Mouse (Mus musculus) ES-E14 (cell line): ENCODE data around the gene Bglap2.
"Not testable (repeated sequence)": the region's sequence is repeated elsewhere in the genome, so short reads cannot be mapped to it uniquely, and the experiment has no call there.

Source experiments
- ZC3H11A ChIP-seq: IDR thresholded peaks from 2 replicates; pipeline ENCODE4 v1.6.1; 2012; ENCODE audit warnings: low read depth, mild to moderate bottlenecking, inconsistent platforms, low read length, borderline replicate concordance
- ZNF384 ChIP-seq: IDR thresholded peaks from 2 replicates; pipeline ENCODE4 v1.6.1; 2012; ENCODE audit warnings: low read depth, low read length, inconsistent platforms

GRCm38 (mm10) chr3:88372643-88373042, 5.9 kb downstream of the Bglap2 start, which contains the start of gene Bglap3:
- TF ChIP-seq ZC3H11A, ZNF384: not testable (repeated sequence)
